Mouse (Mus musculus): Measurements from ENCODE around the gene Gprin1.

- TF ChIP-seq CTCF (IDR thresholded peaks at IDR 0.05; ENCODE audit: low read depth), result no peak
- no peak for TF ChIP-seq EP300 (IDR thresholded peaks at IDR 0.05; ENCODE audit: low read depth)
Observed at GRCm38 (mm10) chr13:54783698-54784097, 34.0 kb upstream of the Gprin1 start, which contains the start of gene Eif4e1b.
